Mouse (Mus musculus) forebrain, embryonic 11.5 days (tissue): Measurements from ENCODE around the gene Tmem184b. TPM values are rescaled to one million over a fixed set of nuclear protein-coding genes. Genes with fewer than 3 reads are reported as not detected.

ENCODE experiments used
- ATAC-seq: fragments of 200-750 bp; cut with Nextera tagmentation; replicated peaks from 2 replicates; pipeline ENCODE4 v1.8.0; 2017; ENCODE audit warnings: moderate TSS enrichment; ENCODE audit not compliant: low FRiP score
- DNase-seq: peaks from one replicate; pipeline ENCODE4 v3.0.0-alpha.2; 2017; ENCODE audit warnings: low spot score
- H3K27ac ChIP-seq: fragments of 300-500 bp; sonication (generic); 2 replicates; pipeline ENCODE4 v1.5.1; 2014; ENCODE audit warnings: low read depth, low read length
- H3K27me3 ChIP-seq: fragments of 300-500 bp; sonication (generic); 2 replicates; pipeline ENCODE4 v1.6.1; 2014; ENCODE audit warnings: mild to moderate bottlenecking, low read length, mixed read lengths; ENCODE audit not compliant: control insufficient read depth, insufficient read depth
- H3K36me3 ChIP-seq: fragments of 300-500 bp; sonication (generic); 2 replicates; pipeline ENCODE4 v1.6.1; 2014; ENCODE audit warnings: mild to moderate bottlenecking, low read length, moderate library complexity, mixed read lengths; ENCODE audit not compliant: control insufficient read depth, insufficient read depth
- H3K4me1 ChIP-seq: fragments of 300-500 bp; sonication (generic); replicated peaks from 2 replicates; pipeline ENCODE4 v1.6.1; 2014; ENCODE audit warnings: low read length, mixed read lengths; ENCODE audit not compliant: control insufficient read depth, insufficient read depth
- H3K4me2 ChIP-seq: fragments of 300-500 bp; sonication (generic); 2 replicates; pipeline ENCODE4 v1.6.1; 2014; ENCODE audit warnings: low read depth, mild to moderate bottlenecking, low read length, moderate library complexity, mixed read lengths; ENCODE audit not compliant: severe bottlenecking
- H3K4me3 ChIP-seq: fragments of 300-500 bp; sonication (generic); 2 replicates; pipeline ENCODE4 v1.5.1; 2014; ENCODE audit warnings: low read depth, low read length
- H3K9ac ChIP-seq: fragments of 300-500 bp; sonication (generic); 2 replicates; pipeline ENCODE4 v1.6.1; 2014; ENCODE audit warnings: low read length
- H3K9me3 ChIP-seq: fragments of 300-500 bp; sonication (generic); 2 replicates; pipeline ENCODE4 v1.6.1; 2016; ENCODE audit warnings: low read length, mixed read lengths; ENCODE audit not compliant: control insufficient read depth
- WGBS: fragments of 180-500 bp; shearing (Covaris S2); extraction: QIAGEN DNeasy Blood & Tissue Kit; methylation state at CpG from one replicate; pipeline ENCODE4 v1.1.7; 2014; 5-methylcytosine and 5-hydroxymethylcytosine counted together
- polyA plus RNA-seq: library from polyadenylated mRNA; unstranded; fragments of >200 nt; fragmentation: Nextera tagmentation; extraction: Ambion mirVana; gene quantifications from 2 replicates; pipeline ENCODE4 v1.2.1, GENCODE M21; 2014

Gene Tmem184b
- polyA plus RNA-seq, 1 experiment from 2014 or later, result 55.2 TPM

DNA sequence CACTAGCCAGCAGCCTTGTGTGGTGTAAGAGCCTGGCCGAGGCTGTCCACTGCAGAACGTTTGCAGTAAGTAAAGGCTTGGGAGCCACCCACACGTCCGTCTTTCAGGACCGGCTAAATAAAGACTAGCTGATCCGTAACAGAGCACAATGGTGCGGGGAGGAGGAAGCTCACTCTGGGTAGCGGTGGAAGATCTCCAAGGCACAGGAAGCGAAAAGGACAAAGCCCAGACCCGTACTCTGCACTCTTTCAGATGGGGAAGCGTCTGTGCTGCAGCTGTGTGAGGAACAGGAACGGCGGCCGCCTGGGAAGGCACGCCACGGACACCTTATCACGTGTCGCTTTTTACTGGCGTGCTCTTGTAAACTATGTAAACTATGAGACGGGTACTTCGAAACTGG is 29.5 kb upstream of the Tmem184b start:
- H3K9ac ChIP-seq, result no peak overlapping the region
- H3K4me1 ChIP-seq, result no peaks in the 10 kb centered on the region; the same call in 1 of the 2 replicates
- H3K9me3 ChIP-seq, result no peaks in the 10 kb centered on the region
- peaks cover 36% of the 10 kb centered on the region for H3K36me3 ChIP-seq
- DNase-seq, result no peak
- no peak for ATAC-seq
- no peak overlapping the region for H3K4me3 ChIP-seq
- WGBS, result 66% methylated on average over 21 of the region's 21 CpGs
- no peaks in the 10 kb centered on the region for H3K27me3 ChIP-seq
- H3K27ac ChIP-seq, result no peak overlapping the region
- H3K4me2 ChIP-seq, result no peak overlapping the region

DNA sequence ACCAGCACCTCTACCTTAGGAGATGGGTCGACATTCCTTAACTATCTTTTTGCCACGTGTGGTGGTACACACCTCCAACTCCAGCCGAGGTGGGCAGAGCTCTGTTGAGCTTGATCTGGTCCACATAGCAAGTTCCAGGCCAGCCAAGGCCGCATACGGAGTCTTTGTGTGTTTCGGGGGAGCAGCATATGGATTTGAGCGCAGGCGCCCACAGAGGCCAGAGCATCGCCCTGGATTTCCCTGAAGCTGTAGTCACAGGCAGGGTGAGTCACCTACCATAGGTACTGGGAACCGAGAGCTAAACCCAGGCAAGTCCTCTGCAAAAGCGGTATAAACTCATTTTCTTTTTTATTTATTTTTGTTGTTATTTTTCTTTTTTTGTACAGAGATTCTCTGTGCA is 29.0 kb upstream of the Tmem184b start:
- DNase-seq (no peak), ATAC-seq (no peak)
- Histone ChIP-seq H3K27ac (no peak overlapping the region), H3K4me2 (no peak overlapping the region), H3K27me3 (no peaks in the 10 kb centered on the region), H3K4me1 (no peaks in the 10 kb centered on the region; the same call in 1 of the 2 replicates), H3K4me3 (no peak overlapping the region), H3K9me3 (no peaks in the 10 kb centered on the region), H3K9ac (no peak overlapping the region), H3K36me3 (peaks cover 36% of the 10 kb centered on the region)
- WGBS, result 87% methylated on average over 11 of the region's 11 CpGs

DNA sequence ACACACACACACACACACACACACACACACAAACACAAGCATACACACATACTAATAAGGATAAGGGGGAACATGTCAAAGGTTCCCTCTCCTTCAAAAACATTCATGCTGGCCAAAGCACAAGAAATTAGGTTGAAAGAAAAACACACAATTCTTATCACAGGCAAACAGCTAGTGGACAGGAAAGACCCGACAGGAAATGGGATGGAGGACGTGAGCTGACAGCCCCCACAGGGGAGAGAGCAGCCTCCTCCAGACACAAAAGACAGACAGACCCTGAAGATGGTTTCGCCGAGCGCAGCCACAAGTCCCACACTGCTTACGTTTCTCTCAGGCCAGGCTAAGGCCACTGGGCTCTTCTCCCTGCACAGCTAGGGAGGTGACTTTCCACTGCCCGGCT is 28.6 kb upstream of the Tmem184b start:
- peaks cover 34% of the 10 kb centered on the region for H3K36me3 ChIP-seq
- H3K9me3 ChIP-seq, result no peaks in the 10 kb centered on the region
- no peak overlapping the region for H3K4me2 ChIP-seq
- WGBS, result 81% methylated on average over 7 of the region's 7 CpGs
- H3K27me3 ChIP-seq, result no peaks in the 10 kb centered on the region
- no peak overlapping the region for H3K4me3 ChIP-seq
- H3K4me1 ChIP-seq, result no peaks in the 10 kb centered on the region; the same call in 1 of the 2 replicates
- no peak for DNase-seq
- no peak overlapping the region for H3K9ac ChIP-seq
- H3K27ac ChIP-seq, result no peak overlapping the region
- ATAC-seq, result no peak

DNA sequence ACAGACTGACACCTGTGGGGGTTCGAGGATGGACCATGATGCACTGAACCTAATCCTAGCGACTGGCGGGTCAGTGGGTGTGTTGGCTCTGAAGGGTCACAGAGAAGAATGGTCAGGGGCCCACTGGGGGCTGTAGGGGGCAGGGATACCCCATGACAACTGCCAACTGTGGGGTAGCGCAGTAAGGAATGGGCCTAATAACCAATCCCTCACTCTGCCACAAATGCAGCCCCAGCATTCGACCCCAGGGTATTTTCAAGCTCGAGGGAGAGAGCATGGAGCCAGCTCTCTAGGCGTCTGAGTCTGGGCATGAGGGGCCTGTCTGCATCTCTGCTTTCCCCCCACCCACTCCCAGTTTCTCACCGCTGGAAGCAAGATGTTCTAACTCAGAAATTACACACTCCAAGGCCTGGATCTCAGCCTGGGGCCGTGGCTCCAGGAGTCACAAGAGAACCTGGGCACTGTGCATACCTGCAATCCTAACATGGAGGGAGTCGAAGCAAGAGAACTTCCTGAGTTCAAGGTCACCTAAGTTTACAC is 27.2 kb upstream of the Tmem184b start:
- 78% methylated on average over 10 of the region's 10 CpGs for WGBS
- Histone ChIP-seq H3K27ac (no peak overlapping the region), H3K36me3 (peaks cover 39% of the 10 kb centered on the region), H3K9me3 (no peaks in the 10 kb centered on the region), H3K4me1 (no peaks in the 10 kb centered on the region), H3K9ac (no peak overlapping the region), H3K27me3 (no peaks in the 10 kb centered on the region), H3K4me2 (no peak overlapping the region), H3K4me3 (no peak overlapping the region)
- no peak for ATAC-seq
- no peak for DNase-seq

DNA sequence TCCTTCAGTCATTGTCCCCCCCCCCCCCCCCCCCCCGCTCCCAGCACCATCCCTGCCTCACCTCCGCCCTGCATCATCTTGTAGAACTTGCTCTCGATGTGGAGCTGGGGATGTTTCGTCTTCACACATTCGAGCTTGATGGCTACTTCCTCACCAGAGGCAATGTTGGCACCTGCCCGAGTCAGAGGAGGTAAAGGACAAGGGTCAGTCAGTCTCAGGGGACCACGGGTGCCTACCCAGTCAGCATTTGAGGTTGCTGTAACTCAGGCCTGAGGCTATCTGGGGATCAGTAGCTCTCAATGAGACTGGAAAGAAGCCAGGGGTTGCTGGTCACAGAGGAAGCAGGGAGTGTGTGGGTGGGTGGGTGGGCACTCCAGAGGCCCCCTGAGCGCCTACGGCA is 26.6 kb upstream of the Tmem184b start:
- H3K9me3 ChIP-seq, result no peaks in the 10 kb centered on the region
- H3K4me1 ChIP-seq, result no peaks in the 10 kb centered on the region
- H3K27me3 ChIP-seq, result no peaks in the 10 kb centered on the region
- ATAC-seq, result no peak
- H3K9ac ChIP-seq, result no peak overlapping the region
- H3K4me2 ChIP-seq, result no peak overlapping the region
- 91% methylated on average over 8 of the region's 9 CpGs for WGBS
- DNase-seq, result no peak
- no peak overlapping the region for H3K4me3 ChIP-seq
- H3K27ac ChIP-seq, result no peak overlapping the region
- H3K36me3 ChIP-seq, result peaks cover 38% of the 10 kb centered on the region

DNA sequence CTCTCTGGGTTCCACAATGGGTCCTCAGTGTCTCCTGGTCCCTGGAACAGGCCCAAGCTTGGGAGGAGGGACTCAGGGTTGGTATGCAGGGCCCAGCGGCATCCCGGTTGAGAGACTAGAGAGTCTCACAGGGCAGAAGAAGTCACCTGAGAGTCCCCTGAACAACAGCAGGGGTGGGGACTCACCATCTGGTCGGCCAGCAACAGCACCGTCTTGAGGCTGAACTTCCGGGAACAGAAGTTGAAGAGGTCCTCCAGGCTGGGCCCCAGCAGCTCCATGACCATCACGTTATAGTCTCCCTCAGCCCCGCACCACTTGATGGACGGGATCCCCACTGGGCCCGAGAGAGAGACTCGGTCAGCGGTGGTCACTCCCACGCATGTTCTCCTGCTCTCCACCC is 26.2 kb upstream of the Tmem184b start:
- Histone ChIP-seq H3K4me2 (no peak overlapping the region), H3K9me3 (no peaks in the 10 kb centered on the region), H3K4me1 (no peaks in the 10 kb centered on the region), H3K36me3 (peaks cover 38% of the 10 kb centered on the region), H3K27me3 (no peaks in the 10 kb centered on the region), H3K9ac (no peak overlapping the region), H3K4me3 (no peak overlapping the region), H3K27ac (no peak overlapping the region)
- no peak for DNase-seq
- ATAC-seq, result no peak
- 95% methylated on average over 12 of the region's 12 CpGs for whole genome bisulfite sequencing

DNA sequence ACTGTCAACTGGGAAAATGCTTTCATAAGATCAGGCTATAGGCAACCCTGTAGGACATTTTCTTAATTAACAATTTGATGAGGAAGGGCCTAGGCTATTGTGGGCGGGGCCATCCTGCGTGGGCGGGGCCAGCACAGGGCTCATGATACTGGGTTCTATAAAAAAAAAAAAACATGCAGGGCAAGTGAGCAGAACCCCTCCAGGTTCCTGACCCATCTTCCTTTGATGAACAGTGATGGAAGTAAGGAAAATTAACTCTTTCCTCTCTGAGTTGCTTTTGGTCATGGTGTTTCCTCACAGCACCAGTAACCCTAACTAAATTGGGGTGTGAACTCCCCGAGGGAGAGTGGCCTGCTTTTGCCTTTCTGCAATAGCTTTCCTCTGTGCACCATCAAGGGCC is 25.2 kb upstream of the Tmem184b start:
- H3K4me1 ChIP-seq, result no peaks in the 10 kb centered on the region
- no peak overlapping the region for H3K4me2 ChIP-seq
- WGBS, result 73% methylated on average over 4 of the region's 4 CpGs
- no peaks in the 10 kb centered on the region for H3K9me3 ChIP-seq
- H3K27ac ChIP-seq, result no peak overlapping the region
- ATAC-seq (no peak), DNase-seq (no peak)
- H3K9ac ChIP-seq, result no peak overlapping the region
- H3K36me3 ChIP-seq, result peaks cover 39% of the 10 kb centered on the region
- H3K4me3 ChIP-seq, result no peak overlapping the region
- no peaks in the 10 kb centered on the region for H3K27me3 ChIP-seq

DNA sequence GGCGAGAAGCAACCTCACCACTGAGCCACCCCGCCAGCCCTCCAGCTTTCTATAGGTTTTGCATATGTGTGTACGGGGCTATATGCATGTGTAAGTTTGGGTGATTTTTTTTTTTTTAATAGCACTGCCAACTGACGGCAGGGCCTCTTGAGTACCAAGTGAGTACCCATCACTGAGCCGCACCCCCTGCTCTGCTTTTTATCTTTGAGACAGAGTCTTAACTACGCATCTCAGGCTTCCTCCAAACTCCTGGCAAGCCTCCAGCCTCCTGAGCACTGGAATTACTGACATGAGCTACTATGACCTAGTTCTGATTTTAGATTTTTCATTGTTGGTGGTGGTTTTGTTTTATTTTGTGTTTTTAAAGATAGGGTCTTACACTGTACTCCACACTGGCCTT is 24.1 kb upstream of the Tmem184b start:
- no peak overlapping the region for H3K4me2 ChIP-seq
- ATAC-seq (no peak), DNase-seq (no peak)
- 87% methylated on average over 6 of the region's 6 CpGs for whole genome bisulfite sequencing
- no peaks in the 10 kb centered on the region for H3K4me1 ChIP-seq
- no peaks in the 10 kb centered on the region for H3K9me3 ChIP-seq
- H3K9ac ChIP-seq, result no peak overlapping the region
- H3K36me3 ChIP-seq, result peaks cover 45% of the 10 kb centered on the region
- H3K27ac ChIP-seq, result no peak overlapping the region
- no peaks in the 10 kb centered on the region for H3K27me3 ChIP-seq
- H3K4me3 ChIP-seq, result no peak overlapping the region

DNA sequence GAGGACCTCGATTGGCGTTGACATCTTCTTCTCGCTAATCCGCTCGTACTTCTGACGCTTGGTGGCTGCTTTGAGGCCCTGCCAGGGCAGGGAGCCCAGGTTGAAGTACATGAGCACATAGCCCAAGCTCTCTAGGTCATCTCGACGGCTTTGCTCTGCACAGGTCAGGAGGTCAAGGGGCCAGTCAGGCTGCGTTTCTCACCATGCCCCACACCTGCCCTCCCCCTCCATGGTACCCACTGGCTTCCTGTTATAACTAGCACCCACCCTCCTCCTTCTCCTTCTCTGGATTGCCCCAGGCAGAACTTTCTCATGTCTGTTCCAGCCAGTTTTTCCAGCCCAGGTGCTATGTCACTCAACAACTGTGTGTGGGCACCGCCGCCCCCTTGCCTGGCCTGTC is 22.1 kb upstream of the Tmem184b start:
- Histone ChIP-seq H3K4me3 (no peak overlapping the region), H3K27ac (no peak overlapping the region), H3K4me1 (no peaks in the 10 kb centered on the region), H3K4me2 (no peak overlapping the region), H3K9me3 (no peaks in the 10 kb centered on the region), H3K9ac (no peak overlapping the region), H3K36me3 (peaks cover 56% of the 10 kb centered on the region), H3K27me3 (no peaks in the 10 kb centered on the region)
- DNase-seq (no peak), ATAC-seq (no peak)
- WGBS, result 84% methylated on average over 11 of the region's 11 CpGs
